Mouse (Mus musculus) heart, embryonic 14.5 days (tissue): ENCODE data around the gene Chuk. TPM values are rescaled to one million over a fixed set of nuclear protein-coding genes. Genes with fewer than 3 reads are reported as not detected.

Source experiments
- ATAC-seq: fragments of 200-750 bp; cut with Nextera tagmentation; 2 replicates; pipeline ENCODE4 v1.8.0; 2017; ENCODE audit warnings: low read depth, moderate TSS enrichment; ENCODE audit not compliant: insufficient number of reproducible peaks, insufficient read depth, low FRiP score
- H3K27ac ChIP-seq, 2 experiments: fragments of 200-500 bp in 1 of 2; fragments of 300-500 bp in 1 of 2; sonication (generic) in 1 of 2; replicated peaks in 1 of 2; 2 replicates each; pipeline ENCODE4 v1.5.1; 2012 to 2014; ENCODE audit warnings: low read depth in 2 of 2, low read length in 2 of 2, control low read depth in 1 of 2, mild to moderate bottlenecking in 1 of 2, mixed read lengths in 1 of 2; ENCODE audit not compliant: control insufficient read depth in 1 of 2, insufficient read depth in 1 of 2
- H3K27me3 ChIP-seq: fragments of 300-500 bp; sonication (generic); 2 replicates; pipeline ENCODE4 v1.6.1; 2014; ENCODE audit warnings: mild to moderate bottlenecking, low read length, control low read depth; ENCODE audit not compliant: control insufficient read depth, insufficient read depth
- H3K36me3 ChIP-seq: fragments of 300-500 bp; sonication (generic); 2 replicates; pipeline ENCODE4 v1.6.1; 2014; ENCODE audit warnings: mild to moderate bottlenecking, control low read depth, low read length, mixed read lengths; ENCODE audit not compliant: control insufficient read depth, insufficient read depth
- H3K4me1 ChIP-seq, 2 experiments: fragments of 200-500 bp in 1 of 2; fragments of 300-500 bp in 1 of 2; sonication (generic) in 1 of 2; 2 replicates each; pipeline ENCODE4 v1.6.1; 2012 to 2014; ENCODE audit warnings: low read length in 2 of 2, control low read depth in 1 of 2, mixed read lengths in 1 of 2; ENCODE audit not compliant: control insufficient read depth in 2 of 2, insufficient read depth in 2 of 2
- H3K4me2 ChIP-seq: fragments of 300-500 bp; sonication (generic); 2 replicates; pipeline ENCODE4 v1.6.1; 2014; ENCODE audit warnings: mild to moderate bottlenecking, low read length
- H3K4me3 ChIP-seq, 2 experiments: fragments of 200-500 bp in 1 of 2; fragments of 300-500 bp in 1 of 2; sonication (generic) in 1 of 2; 2 replicates each; pipeline ENCODE4 v1.5.1; 2012 to 2014; ENCODE audit warnings: low read length in 2 of 2, mild to moderate bottlenecking in 2 of 2, control low read depth in 1 of 2, low read depth in 1 of 2, moderate library complexity in 1 of 2; ENCODE audit not compliant: control insufficient read depth in 1 of 2, insufficient read depth in 1 of 2
- H3K9ac ChIP-seq: fragments of 300-500 bp; sonication (generic); 2 replicates; pipeline ENCODE4 v1.6.1; 2014; ENCODE audit warnings: mild to moderate bottlenecking, low read length
- H3K9me3 ChIP-seq: fragments of 300-500 bp; sonication (generic); 2 replicates; pipeline ENCODE4 v1.6.1; 2016; ENCODE audit warnings: low read length, control low read depth; ENCODE audit not compliant: control insufficient read depth
- WGBS: fragments of 180-500 bp; shearing (Covaris S2); extraction: QIAGEN DNeasy Blood & Tissue Kit; methylation state at CpG from one replicate; pipeline ENCODE4 v1.1.7; 2014; 5-methylcytosine and 5-hydroxymethylcytosine counted together
- polyA plus RNA-seq: library from polyadenylated mRNA; unstranded; fragments of >200 nt; fragmentation: Nextera tagmentation; extraction: Ambion mirVana; gene quantifications from 2 replicates; pipeline ENCODE4 v1.2.1, GENCODE M21; 2014

The Chuk gene
- polyA plus RNA-seq, 1 experiment from 2014 or later: 32.2 TPM

DNA sequence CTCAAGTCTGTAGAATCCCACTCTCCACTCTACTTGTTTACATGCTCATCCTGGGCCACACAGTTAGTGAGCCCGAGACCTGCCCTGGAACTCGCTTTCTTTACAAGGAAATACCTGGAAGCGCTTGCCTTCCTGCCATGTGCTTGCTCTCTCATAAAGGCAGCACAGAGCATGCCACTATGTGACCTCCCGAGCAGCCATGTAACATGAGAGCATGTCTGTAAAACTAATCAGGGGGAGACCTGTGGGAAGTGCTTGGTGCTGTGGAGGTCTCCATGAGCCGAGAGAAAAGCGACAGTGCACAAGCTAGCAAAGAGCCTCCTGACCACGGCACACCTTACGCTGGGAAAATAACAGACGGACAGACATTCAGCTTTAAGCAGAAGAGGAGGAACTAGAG is 30.8 kb downstream of the Chuk start:
- ATAC-seq: no peak
- H3K4me1 ChIP-seq: no peaks in the 10 kb centered on the region
- no peak overlapping the region for H3K27ac ChIP-seq
- 89% methylated on average over 9 of the region's 9 CpGs for WGBS
- no peaks in the 10 kb centered on the region for H3K9me3 ChIP-seq
- no peak overlapping the region for H3K9ac ChIP-seq
- no peak overlapping the region for H3K4me2 ChIP-seq
- H3K27me3 ChIP-seq: no peaks in the 10 kb centered on the region
- H3K36me3 ChIP-seq: peaks cover 82% of the 10 kb centered on the region
- H3K4me3 ChIP-seq: no peak overlapping the region

DNA sequence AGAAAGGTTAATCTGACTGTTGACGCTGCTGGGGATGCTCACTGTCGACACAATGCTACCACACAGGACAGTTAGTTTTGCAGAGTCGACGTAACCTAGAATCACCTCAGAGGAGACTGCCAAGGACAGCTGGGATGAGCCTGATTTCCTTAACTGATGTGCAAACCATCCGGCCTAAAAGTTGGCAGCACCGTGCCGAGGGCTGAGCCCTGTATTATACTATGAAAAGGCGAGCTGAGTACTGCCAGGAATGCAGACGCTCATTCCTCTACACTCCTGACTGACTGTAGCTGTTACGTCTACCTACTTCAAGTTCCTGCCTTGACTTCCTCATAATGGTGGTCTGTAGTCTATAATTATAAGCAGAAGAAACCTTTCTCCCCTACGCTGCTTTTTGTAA is 32.3 kb downstream of the Chuk start:
- 68% methylated on average over 11 of the region's 11 CpGs for WGBS
- Histone ChIP-seq H3K4me1 (no peaks in the 10 kb centered on the region), H3K27ac (no peak overlapping the region), H3K4me3 (no peak overlapping the region), H3K27me3 (no peaks in the 10 kb centered on the region), H3K4me2 (no peak overlapping the region), H3K36me3 (peaks cover 70% of the 10 kb centered on the region), H3K9ac (no peak overlapping the region), H3K9me3 (no peaks in the 10 kb centered on the region)
- no peak for ATAC-seq

DNA sequence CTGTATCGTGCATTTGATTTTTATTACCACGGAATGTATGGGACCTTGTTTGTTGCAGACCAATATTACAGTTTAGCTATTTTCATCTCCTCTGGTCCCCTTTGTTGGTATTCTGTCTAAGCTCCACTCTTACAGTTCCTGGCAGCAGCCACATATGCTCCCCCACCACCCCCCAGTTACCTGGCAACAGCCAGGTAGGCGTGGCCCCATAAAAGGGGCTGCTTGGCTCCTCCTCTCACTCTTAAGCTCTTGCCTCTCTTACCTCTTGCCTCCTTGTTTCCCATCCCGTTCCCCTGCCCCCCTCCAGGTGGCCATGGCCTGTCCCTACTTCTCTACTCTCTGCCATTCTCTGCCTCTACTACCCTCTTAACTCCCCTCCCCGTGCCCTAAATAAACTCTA is 36.1 kb downstream of the Chuk start:
- no peak for ATAC-seq
- H3K4me2 ChIP-seq: no peak overlapping the region

DNA sequence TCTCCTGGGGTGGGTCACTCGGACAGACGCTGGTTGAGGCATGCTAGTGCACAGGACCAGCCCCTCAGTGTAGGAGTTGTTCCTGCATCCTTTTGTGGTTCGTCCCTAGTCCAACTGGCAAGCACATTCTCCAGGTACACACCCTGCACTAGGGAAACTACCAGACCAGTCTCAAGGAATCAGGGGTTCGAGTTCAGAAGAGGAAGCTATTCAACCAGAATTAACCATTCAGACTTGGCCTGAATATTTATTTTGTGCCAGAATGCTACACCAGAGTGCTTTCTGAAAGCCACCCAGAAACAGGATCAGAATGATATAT is 37.4 kb downstream of the Chuk start:
- Histone ChIP-seq H3K4me1 (no peaks in the 10 kb centered on the region), H3K36me3 (peaks cover 36% of the 10 kb centered on the region), H3K4me3 (peak overlapping the region; percentile 53 to 71), H3K27me3 (no peaks in the 10 kb centered on the region), H3K27ac (peak overlapping the region; percentile 9 to 33; a peak in 3 of 4 replicates), H3K9ac (peak overlapping the region; percentile 77), H3K9me3 (no peaks in the 10 kb centered on the region), H3K4me2 (peak overlapping the region; percentile 76)
- WGBS: 13% methylated on average over 4 of the region's 4 CpGs
- no peak for ATAC-seq

More for the DNA sequence above, 36.1 kb downstream of the Chuk start:
- Histone ChIP-seq H3K9ac (no peak overlapping the region), H3K9me3 (no peaks in the 10 kb centered on the region), H3K4me3 (no peak overlapping the region), H3K27ac (no peak overlapping the region), H3K4me1 (no peaks in the 10 kb centered on the region), H3K27me3 (no peaks in the 10 kb centered on the region), H3K36me3 (peaks cover 46% of the 10 kb centered on the region)
- WGBS: 62% methylated on average over 5 of the region's 5 CpGs

DNA sequence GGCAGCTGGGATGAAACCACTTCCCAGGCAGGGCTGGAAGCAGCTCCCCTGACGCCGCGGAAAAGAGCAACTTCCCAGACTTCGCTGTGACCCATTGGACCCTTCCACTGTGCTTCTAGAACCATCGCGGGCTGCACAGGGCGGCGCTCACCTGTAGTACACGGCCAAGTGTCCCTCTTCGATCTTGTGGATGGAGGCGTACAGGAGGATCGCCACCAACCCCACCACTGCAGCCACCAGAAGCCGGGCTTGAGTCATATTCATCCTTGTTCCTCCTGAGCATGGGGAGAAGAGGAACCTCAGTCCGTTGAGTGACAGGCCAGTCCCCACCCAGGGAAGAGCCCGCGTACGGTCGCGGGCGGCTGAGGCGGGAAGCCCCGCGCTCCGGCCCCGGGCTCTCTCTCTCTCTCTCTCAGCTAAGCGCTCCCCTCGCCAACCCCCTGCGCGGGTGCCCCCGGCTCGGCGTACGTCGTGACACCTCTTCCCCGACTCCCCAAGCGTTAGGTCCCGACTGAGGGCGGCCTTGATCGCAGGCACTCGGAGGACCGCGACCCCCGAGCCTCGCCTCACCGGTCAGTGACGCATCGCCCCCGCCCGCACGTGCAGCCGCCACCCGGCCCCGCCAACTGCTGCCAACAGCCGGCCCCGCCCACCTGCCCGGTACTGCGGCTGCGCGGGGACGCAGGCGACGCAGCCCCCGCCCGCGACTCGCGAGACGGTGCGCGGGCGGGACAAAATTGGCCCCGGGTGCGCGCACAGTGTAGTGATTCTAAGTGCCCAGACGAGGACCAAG is 38.0 kb downstream of the Chuk start, which contains the start of gene Erlin1:
Gene Erlin1 (minus strand): TSS at position 665 of the 793 bp plus-strand sequence.
- peak within 1 kb of the TSS; percentile 53 to 71 for H3K4me3 ChIP-seq
- peak within 1 kb of the TSS; percentile 76 for H3K4me2 ChIP-seq
- no peaks in the 10 kb centered on the region for H3K4me1 ChIP-seq
- under 1% methylated on average over 73 of the region's 75 CpGs for WGBS
- no peaks in the 10 kb centered on the region for H3K27me3 ChIP-seq
- H3K27ac ChIP-seq: peak within 1 kb of the TSS; percentile 9 to 41; a peak in 3 of 4 replicates
- H3K9ac ChIP-seq: peak within 1 kb of the TSS; percentile 77
- no peaks in the 10 kb centered on the region for H3K9me3 ChIP-seq
- H3K36me3 ChIP-seq: peaks cover 39% of the 10 kb centered on the region
- peak; percentile 90 for ATAC-seq

DNA sequence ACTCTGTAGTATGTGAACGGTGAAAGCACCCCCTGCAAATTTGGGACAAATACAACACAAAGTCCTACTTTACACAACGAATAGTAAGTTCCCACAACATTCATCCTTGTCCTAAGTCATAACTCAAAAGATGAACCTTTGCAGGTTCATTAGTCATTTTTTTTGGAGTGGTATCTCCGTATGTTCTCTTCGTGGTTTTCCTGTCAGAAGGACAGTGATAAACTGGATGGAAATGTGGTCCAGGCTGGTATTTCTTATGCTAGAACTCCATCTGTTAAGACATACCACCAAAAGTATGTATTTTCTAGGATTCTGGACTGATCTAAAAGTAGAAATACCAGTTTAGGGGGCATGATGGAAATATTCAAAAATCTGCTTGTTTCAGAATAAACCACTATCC is 39.0 kb downstream of the Chuk start:
- no peaks in the 10 kb centered on the region for H3K9me3 ChIP-seq
- WGBS: 78% methylated on average over 4 of the region's 4 CpGs
- no peaks in the 10 kb centered on the region for H3K27me3 ChIP-seq
- H3K4me2 ChIP-seq: peak overlapping the region; percentile 76
- no peaks in the 10 kb centered on the region for H3K4me1 ChIP-seq
- no peak overlapping the region; the same call in 1 of the 2 replicates for H3K9ac ChIP-seq
- H3K4me3 ChIP-seq: peak overlapping the region in 1 of 2 experiments; percentile 53; a peak in 1 of 4 replicates
- no peak overlapping the region for H3K27ac ChIP-seq
- no peak for ATAC-seq
- peaks cover 37% of the 10 kb centered on the region for H3K36me3 ChIP-seq

DNA sequence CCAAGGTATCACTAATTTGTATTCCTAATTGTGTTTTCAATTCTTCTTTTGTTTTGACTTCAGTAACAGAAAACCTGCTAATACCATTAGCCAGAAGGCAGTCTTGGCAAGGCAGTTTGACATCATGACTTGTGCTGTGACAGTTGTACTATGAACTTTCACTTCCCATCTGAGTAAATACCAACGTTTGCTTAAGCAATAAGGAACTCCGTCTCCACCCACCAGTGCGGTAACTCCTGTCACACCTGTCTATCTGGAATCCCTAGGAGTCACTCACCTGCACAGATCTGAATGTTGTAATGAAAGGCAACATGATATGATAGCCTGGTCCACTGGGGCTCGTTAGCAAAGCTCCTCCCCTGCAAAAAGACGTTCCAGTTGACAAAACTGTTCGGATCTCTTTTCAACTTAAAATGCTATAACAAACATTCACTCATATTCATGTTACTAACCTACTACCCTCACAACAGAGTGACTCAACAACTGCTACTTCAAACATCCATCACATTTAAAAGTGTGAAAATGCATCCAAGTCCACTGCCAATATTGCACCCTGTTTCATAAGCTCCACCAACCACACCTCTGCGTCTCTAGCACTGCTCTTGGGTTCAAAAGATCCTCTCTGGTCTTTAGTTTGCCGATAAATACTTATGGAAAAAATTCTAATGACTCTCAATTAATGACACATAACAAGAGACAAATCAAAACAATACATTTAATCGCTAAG is 39.8 kb downstream of the Chuk start:
- no peak for ATAC-seq
- Histone ChIP-seq H3K27me3 (no peaks in the 10 kb centered on the region), H3K36me3 (peaks cover 34% of the 10 kb centered on the region), H3K4me1 (no peaks in the 10 kb centered on the region), H3K4me3 (no peak overlapping the region), H3K9ac (no peak overlapping the region), H3K27ac (no peak overlapping the region), H3K9me3 (no peaks in the 10 kb centered on the region), H3K4me2 (no peak overlapping the region)
- WGBS: 82% methylated on average over 9 of the region's 9 CpGs
